Mouse (Mus musculus) forebrain, embryonic 15.5 days (tissue): ENCODE data around the gene Mzf1. TPM values are rescaled to one million over a fixed set of nuclear protein-coding genes. Genes with fewer than 3 reads are reported as not detected.
A peak's percentile ranks its signal among the peaks of the same experiment; 100 is the strongest.

Experiments used
- ATAC-seq: fragments of 200-750 bp; cut with Nextera tagmentation; replicated peaks from 2 replicates; pipeline ENCODE4 v1.8.0; 2017; ENCODE audit warnings: mild to moderate bottlenecking, moderate TSS enrichment, moderate library complexity
- H3K27ac ChIP-seq: fragments of 300-500 bp; sonication (generic); replicated peaks from 2 replicates; pipeline ENCODE4 v1.5.1; 2015; ENCODE audit warnings: mild to moderate bottlenecking, inconsistent platforms
- H3K27me3 ChIP-seq: fragments of 300-500 bp; sonication (generic); 2 replicates; pipeline ENCODE4 v1.6.1; 2015; ENCODE audit warnings: inconsistent platforms
- H3K36me3 ChIP-seq: fragments of 300-500 bp; sonication (generic); 2 replicates; pipeline ENCODE4 v1.6.1; 2015; ENCODE audit warnings: mild to moderate bottlenecking, inconsistent platforms
- H3K4me1 ChIP-seq: fragments of 300-500 bp; sonication (generic); 2 replicates; pipeline ENCODE4 v1.6.1; 2015; ENCODE audit warnings: inconsistent platforms
- H3K4me2 ChIP-seq: fragments of 300-500 bp; sonication (generic); replicated peaks from 2 replicates; pipeline ENCODE4 v1.6.1; 2015; ENCODE audit warnings: mild to moderate bottlenecking, inconsistent platforms
- H3K4me3 ChIP-seq: fragments of 300-500 bp; sonication (generic); 2 replicates; pipeline ENCODE4 v1.5.1; 2015; ENCODE audit warnings: mild to moderate bottlenecking, inconsistent platforms
- H3K9ac ChIP-seq: fragments of 300-500 bp; sonication (generic); replicated peaks from 2 replicates; pipeline ENCODE4 v1.6.1; 2015; ENCODE audit warnings: mild to moderate bottlenecking, inconsistent platforms
- H3K9me3 ChIP-seq: fragments of 300-500 bp; sonication (generic); 2 replicates; pipeline ENCODE4 v1.6.1; 2016; ENCODE audit warnings: inconsistent platforms
- WGBS: fragments of 180-500 bp; shearing (Covaris S2); methylation state at CpG from one replicate; pipeline ENCODE4 v1.1.7; 2015; ENCODE audit warnings: mixed read lengths; 5-methylcytosine and 5-hydroxymethylcytosine counted together
- polyA plus RNA-seq: library from polyadenylated mRNA; unstranded; fragments of >200 nt; fragmentation: Nextera tagmentation; extraction: Ambion mirVana; gene quantifications from 2 replicates; pipeline ENCODE4 v1.2.1, GENCODE M21; 2015

Gene Mzf1
- polyA plus RNA-seq, 1 experiment from 2014 or later = 8.7 TPM

DNA sequence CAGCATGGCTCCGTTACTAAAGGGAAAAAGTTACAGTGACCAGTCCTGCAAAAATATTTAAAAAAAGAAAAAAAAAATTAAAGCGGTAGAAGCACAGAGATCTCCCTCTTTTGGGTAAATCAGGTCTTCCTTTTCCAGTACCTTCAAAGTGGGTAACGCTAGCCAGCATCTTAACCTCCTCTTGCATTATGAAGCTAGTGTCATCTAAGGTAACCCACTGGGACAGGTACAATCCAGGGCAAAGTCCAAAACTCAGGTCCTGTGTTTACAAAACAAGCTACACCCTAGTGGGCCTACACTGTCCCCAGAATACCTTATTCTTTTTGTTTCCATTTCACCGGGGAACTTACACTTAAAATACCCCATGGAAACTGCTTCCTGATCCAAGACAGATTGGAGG, 40.9 kb downstream of the Mzf1 start:
- Histone ChIP-seq H3K4me3 (no peak overlapping the region), H3K4me2 (no peak overlapping the region), H3K4me1 (peaks cover 17% of the 10 kb centered on the region), H3K9ac (no peak overlapping the region), H3K9me3 (no peaks in the 10 kb centered on the region), H3K27me3 (no peaks in the 10 kb centered on the region), H3K36me3 (no peaks in the 10 kb centered on the region), H3K27ac (no peak overlapping the region)
- WGBS = 70% methylated on average over 4 of the region's 4 CpGs
- no peak for ATAC-seq

DNA sequence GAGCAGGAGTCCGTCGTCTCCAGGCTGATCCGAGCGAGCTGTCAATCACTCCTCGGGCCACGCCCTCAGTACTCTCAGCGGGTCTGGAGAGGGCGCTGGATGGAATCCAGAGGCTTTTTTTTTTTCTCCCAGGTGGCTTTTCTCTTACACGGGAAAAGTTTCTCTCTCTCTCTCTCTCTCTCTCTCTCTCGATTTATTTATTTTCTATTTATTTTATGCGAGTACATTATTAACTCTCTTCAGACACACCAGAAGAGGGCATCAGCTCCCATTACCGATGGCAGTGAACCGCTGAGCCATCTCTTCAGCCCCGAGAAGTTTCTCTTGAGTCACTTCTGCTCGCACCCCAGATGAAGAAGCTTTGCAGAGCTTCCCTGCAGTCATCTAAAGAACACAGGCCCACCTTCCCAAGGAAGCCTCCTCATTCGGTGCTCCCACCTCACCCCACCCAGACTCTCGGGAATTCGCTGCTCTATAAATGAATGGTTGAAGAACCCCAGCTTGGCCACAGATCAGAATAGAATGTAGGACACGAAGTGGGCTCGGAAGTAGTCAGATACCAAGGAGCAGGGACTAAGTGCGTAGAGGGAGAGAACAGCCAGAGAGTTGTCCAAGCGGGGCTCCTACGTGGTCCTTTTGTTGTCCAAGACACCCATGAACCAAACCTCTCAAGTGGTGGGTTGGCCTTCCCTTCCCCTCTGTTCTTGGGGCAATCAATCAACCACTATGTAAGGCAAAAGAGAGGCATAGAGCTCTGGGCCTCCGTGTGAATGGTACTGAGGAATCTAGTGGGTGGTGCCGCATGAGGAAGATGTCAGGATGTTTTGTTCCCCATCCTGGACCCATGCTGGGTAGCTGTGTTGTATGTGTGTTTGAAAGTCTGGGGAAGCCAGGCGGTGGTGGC, 44.3 kb downstream of the Mzf1 start, which contains the start of gene Zbtb45:
Zbtb45 (minus strand) TSS at position 30 of the 904 bp plus-strand sequence.
- peaks cover 34% of the 10 kb centered on the region for H3K4me1 ChIP-seq
- WGBS = 8% methylated on average over 26 of the region's 26 CpGs
- peak within 1 kb of the TSS; percentile 52 for H3K4me3 ChIP-seq
- H3K9ac ChIP-seq = peak within 1 kb of the TSS; percentile 65
- no peaks in the 10 kb centered on the region for H3K27me3 ChIP-seq
- no peak for ATAC-seq
- peak within 1 kb of the TSS; percentile 71 for H3K4me2 ChIP-seq
- H3K27ac ChIP-seq = peak within 1 kb of the TSS; percentile 90
- no peaks in the 10 kb centered on the region for H3K9me3 ChIP-seq
- peaks cover 18% of the 10 kb centered on the region for H3K36me3 ChIP-seq

DNA sequence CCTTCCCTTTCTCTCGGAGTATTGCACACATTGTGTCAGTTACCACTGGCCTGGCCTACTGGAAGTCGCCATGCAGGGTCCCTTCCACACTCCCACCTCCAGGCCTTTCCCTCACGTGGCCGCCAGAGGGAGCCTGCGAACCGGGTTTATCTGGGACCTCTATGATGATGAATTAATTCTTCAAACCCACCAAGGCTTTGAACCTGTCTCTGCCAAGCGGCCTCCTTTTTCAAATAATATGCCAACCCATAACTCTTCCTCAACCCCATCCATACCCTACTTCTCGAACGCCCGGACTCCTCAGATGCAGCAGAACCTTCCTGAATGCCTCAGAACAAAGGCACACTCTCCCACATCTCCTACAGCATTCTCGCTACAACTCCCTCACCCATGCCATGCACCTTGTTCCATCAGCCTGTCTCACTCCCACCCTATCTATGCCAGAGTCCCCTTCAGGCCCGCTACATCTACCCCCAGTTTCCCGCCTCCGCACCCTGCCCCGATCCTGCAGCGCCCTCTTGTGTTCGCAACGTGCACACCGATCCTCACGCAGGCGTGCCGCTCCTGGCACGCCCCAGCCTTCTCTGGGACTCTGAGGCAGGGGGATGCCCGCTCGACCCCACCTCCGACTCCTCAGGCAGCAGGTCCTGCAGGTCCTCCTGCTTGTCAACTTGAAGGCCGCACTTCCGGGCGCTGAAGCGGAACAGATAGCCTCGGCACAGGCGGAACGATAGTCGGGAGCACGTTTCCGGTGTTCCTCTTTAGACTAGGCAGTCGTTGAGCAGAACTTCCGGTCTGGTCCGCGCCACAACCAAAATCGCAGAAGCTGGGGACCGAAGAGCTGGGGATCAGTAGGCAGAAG, 45.2 kb downstream of the Mzf1 start:
- Histone ChIP-seq H3K4me1 (peaks cover 34% of the 10 kb centered on the region), H3K27me3 (no peaks in the 10 kb centered on the region), H3K4me3 (peak overlapping the region; percentile 52), H3K9me3 (no peaks in the 10 kb centered on the region), H3K36me3 (peaks cover 25% of the 10 kb centered on the region), H3K27ac (peak overlapping the region; percentile 90), H3K9ac (peak overlapping the region; percentile 65), H3K4me2 (peak overlapping the region; percentile 71)
- under 1% methylated on average over 42 of the region's 42 CpGs for WGBS
- peak; percentile 90 for ATAC-seq

DNA sequence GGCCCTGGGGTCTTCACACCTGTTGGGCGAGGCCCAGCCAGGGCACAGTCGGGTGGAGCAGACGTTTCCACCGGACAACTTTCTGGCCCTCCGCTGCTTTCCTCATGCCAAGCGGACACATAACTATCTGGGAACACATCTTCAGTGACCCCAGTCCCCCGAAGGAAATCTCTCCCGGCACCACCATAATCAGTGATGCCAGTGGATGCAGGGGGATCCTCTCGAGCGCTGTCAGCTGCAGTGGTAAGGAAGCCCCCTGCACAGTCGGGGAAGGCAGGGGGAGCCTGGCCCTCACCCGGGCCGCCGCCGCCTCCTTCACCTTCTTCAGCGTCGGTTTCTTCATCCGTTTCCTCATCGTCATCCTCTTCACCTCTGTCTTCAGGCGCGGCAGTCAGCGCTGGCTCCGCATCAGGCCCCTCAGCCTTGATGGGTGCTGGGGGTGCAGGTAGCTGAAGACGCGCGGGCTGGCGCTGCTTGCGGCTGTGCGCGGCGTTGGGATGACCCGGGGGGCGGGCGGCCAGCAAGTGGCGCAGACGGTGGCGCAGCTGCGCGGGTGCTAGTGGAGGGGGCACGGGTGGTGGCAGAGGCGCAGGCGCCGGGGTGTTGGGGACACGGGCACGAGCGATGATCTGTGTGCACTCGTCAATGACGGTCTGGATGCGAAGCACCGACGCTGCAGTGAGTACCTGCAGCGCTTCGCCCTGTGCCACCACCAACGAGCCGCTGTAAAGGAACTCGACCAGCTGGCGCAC, 47.0 kb downstream of the Mzf1 start:
- no peak for ATAC-seq
- Histone ChIP-seq H3K27me3 (no peaks in the 10 kb centered on the region), H3K4me3 (peak overlapping the region; percentile 7; the same call in 1 of the 2 replicates), H3K9me3 (no peaks in the 10 kb centered on the region), H3K27ac (no peak overlapping the region), H3K4me1 (peaks cover 34% of the 10 kb centered on the region), H3K36me3 (peaks cover 32% of the 10 kb centered on the region), H3K4me2 (peak overlapping the region; percentile 12; the same call in 1 of the 2 replicates), H3K9ac (no peak overlapping the region)
- 49% methylated on average over 57 of the region's 57 CpGs for WGBS

DNA sequence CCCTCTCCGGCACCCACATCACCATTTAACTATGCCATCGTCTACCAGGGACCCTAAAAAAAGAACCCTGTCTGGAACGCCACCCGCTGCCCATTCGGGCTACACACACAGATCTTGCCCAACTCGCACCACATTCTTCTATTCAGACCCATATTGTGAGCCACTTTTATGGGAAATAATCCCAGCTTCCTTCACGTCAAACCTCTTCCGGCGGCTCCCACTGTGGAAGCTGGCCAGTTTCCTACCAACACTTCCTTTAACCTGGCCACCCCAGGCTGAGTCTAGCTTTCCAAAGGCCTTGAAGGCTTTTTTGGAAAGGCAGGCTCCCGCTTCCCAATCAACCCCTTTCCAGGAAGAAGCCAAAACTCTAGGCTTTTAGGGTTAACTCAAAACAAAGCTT, 48.0 kb downstream of the Mzf1 start:
- Histone ChIP-seq H3K9ac (no peak overlapping the region), H3K27ac (no peak overlapping the region), H3K27me3 (no peaks in the 10 kb centered on the region), H3K36me3 (peaks cover 32% of the 10 kb centered on the region), H3K4me2 (no peak overlapping the region), H3K9me3 (no peaks in the 10 kb centered on the region), H3K4me3 (no peak overlapping the region), H3K4me1 (peaks cover 34% of the 10 kb centered on the region)
- 90% methylated on average over 10 of the region's 10 CpGs for WGBS
- ATAC-seq = no peak

DNA sequence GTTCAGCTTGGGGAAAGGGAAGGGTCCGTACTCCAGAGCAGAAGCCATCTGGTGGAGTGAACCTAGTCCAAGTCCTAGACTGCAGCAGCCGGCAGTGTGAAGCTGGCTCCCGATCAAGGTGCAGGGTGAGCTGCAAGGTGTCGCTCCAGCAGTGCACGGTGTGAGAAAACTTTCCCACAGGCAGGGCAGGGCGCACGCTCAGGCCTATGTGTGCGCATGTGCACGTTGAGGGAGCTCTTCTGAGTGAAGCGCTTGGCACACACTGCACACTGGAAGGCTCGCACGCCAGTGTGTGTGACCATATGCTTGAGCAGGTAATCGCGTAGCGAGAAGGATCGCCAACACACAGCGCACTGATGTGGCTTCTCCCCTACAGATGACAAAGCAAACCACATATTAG, 48.6 kb downstream of the Mzf1 start:
- 81% methylated on average over 17 of the region's 17 CpGs for WGBS
- ATAC-seq = no peak
- H3K9ac ChIP-seq = 0 out of 2 replicates have a peak overlapping the region, but pooled peaks have one; percentile 6

DNA sequence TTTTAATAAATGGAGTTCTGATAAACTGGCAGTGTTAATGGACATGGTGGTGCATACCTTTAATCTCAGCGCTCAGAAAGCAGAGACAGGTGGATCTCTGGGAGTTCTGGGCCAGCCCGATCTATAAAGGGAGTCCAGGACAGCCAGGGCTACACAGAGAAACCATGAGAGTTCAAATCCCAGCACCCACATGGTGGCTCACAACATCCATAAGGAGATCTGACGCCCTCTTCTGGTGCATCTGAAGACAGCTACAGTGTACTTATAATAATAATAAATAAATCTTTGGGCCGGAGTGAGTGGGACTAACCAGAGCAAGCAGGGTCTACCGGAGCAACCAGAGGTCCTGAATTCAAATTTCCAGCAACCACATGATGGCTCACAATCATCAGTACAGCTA, 51.2 kb downstream of the Mzf1 start:
- 81% methylated on average over 5 of the region's 5 CpGs for WGBS
- H3K27ac ChIP-seq = no peak overlapping the region
- peaks cover 32% of the 10 kb centered on the region for H3K36me3 ChIP-seq
- no peak overlapping the region for H3K4me3 ChIP-seq
- H3K9me3 ChIP-seq = no peaks in the 10 kb centered on the region
- H3K4me2 ChIP-seq = no peak overlapping the region
- peaks cover 20% of the 10 kb centered on the region for H3K4me1 ChIP-seq
- ATAC-seq = no peak
- no peaks in the 10 kb centered on the region for H3K27me3 ChIP-seq
- no peak overlapping the region for H3K9ac ChIP-seq

More for the DNA sequence above, 48.6 kb downstream of the Mzf1 start:
- Histone ChIP-seq H3K9me3 (no peaks in the 10 kb centered on the region), H3K4me3 (no peak overlapping the region), H3K4me2 (no peak overlapping the region), H3K27me3 (no peaks in the 10 kb centered on the region), H3K27ac (no peak overlapping the region), H3K36me3 (peaks cover 32% of the 10 kb centered on the region), H3K4me1 (peaks cover 34% of the 10 kb centered on the region)

DNA sequence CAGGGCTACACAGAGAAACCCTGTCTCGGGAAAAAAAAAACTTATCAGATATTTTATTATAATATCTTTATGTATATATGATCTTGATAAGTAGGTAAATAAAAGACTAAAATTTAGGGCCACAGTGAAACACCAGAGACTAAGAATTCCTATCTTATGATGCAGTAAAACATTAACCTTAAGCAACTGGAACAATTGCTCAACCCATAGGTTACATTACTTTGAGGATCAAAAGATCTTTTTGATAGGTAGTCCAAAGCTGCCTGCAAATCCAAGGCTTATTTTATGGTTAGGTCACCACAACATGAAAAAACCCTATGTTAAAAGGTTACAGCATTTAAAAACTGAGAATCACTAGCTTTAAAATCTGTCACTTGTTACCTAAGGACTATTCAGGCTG, 53.0 kb downstream of the Mzf1 start:
- WGBS = 80% methylated on average over 1 of the region's 1 CpGs
- H3K36me3 ChIP-seq = peaks cover 25% of the 10 kb centered on the region
- H3K27ac ChIP-seq = no peak overlapping the region
- H3K4me2 ChIP-seq = no peak overlapping the region
- peaks cover 6% of the 10 kb centered on the region; the same call in 1 of the 2 replicates for H3K4me1 ChIP-seq
- H3K27me3 ChIP-seq = no peaks in the 10 kb centered on the region
- no peaks in the 10 kb centered on the region for H3K9me3 ChIP-seq
- no peak overlapping the region for H3K9ac ChIP-seq
- H3K4me3 ChIP-seq = no peak overlapping the region
- no peak for ATAC-seq

DNA sequence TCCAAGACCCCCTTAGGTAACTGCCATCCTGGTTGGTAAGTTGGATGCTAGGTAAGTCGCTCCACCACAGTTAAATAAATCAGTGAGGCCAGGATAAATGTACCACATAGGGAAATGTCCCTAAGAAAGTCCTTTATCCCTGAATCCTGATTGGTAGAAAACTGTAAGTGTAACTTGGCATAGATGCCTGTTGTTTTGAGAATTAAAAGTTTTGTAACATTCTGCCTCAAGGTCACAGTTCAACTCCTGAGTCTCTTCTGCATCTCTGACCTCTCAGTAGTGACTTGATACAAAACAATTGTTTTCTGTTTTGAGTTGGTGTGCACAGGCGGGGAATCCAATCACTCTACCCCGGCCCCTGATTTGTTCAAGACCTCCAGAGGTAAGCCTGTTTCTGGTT, 55.7 kb downstream of the Mzf1 start, which contains the start of gene Trim28:
Trim28 (plus strand) TSS at position 264 of the 400 bp plus-strand sequence.
- Histone ChIP-seq H3K4me1 (no peaks in the 10 kb centered on the region), H3K9me3 (no peaks in the 10 kb centered on the region), H3K9ac (no peak within 1 kb of the TSS), H3K27me3 (no peaks in the 10 kb centered on the region), H3K4me2 (no peak within 1 kb of the TSS), H3K27ac (no peak within 1 kb of the TSS), H3K4me3 (no peak within 1 kb of the TSS), H3K36me3 (0 out of 2 replicates have a peak, but pooled peaks cover 3% of the 10 kb centered on the region)
- no peak for ATAC-seq
- 86% methylated on average over 3 of the region's 3 CpGs for WGBS

DNA sequence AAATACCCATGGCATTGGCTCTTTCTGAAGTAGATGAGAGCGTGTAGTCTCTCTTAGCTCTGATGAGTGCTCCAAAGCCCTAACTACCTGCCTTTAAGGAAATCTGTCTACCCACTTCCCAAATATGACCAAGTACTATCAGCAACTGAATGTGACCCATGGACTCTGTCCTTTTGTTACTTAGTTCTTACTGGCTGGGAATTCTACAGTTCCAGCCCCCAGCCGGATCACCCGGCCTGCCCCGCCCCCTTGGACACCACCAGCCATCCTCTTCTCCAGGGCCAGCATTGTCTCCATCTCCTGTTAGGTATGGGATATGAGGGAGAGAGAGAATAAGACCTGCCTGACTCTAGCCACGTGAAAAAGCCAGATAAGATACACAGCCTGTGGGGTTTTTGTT, 56.5 kb downstream of the Mzf1 start, which contains the start of gene Slc27a5:
Slc27a5 (minus strand) TSS at position 140 of the 400 bp plus-strand sequence.
- no peak within 1 kb of the TSS for H3K4me2 ChIP-seq
- H3K4me3 ChIP-seq = no peak within 1 kb of the TSS
- no peaks in the 10 kb centered on the region for H3K4me1 ChIP-seq
- no peaks in the 10 kb centered on the region for H3K9me3 ChIP-seq
- H3K9ac ChIP-seq = no peak within 1 kb of the TSS
- no peaks in the 10 kb centered on the region for H3K27me3 ChIP-seq
- H3K27ac ChIP-seq = no peak within 1 kb of the TSS
- no peak for ATAC-seq
- H3K36me3 ChIP-seq = 0 out of 2 replicates have a peak, but pooled peaks cover 3% of the 10 kb centered on the region
- WGBS = 78% methylated on average over 5 of the region's 5 CpGs

DNA sequence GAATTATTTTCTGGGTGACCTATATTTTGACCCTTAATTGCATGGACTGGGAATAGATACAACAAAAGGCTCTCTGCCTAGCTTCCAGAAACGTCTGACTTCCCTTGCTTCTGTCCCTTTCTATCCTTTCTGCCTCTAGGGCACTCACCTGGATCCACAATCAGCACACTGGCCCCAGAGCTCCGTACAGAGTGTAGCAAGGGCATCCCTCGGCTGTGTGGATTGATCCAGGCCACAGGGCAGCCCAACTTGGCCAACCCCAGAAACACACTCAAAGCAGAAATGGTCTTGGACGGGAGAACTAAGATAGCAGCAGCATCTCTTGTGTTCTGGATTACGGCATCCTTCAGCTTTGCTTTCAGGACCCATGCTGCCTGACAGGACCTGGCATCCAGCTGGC, 57.3 kb downstream of the Mzf1 start:
- Histone ChIP-seq H3K9me3 (no peaks in the 10 kb centered on the region), H3K4me1 (no peaks in the 10 kb centered on the region), H3K27ac (no peak overlapping the region), H3K4me3 (no peak overlapping the region), H3K27me3 (no peaks in the 10 kb centered on the region), H3K36me3 (no peaks in the 10 kb centered on the region), H3K4me2 (no peak overlapping the region), H3K9ac (no peak overlapping the region)
- no peak for ATAC-seq
- WGBS = 69% methylated on average over 5 of the region's 5 CpGs
